Mouse (Mus musculus): ENCODE results near the gene Dpyd. TPM values are rescaled to one million over a fixed set of nuclear protein-coding genes. Genes with fewer than 3 reads are reported as not detected.

The Dpyd gene
- polyA plus RNA-seq, 1 experiment from 2014 or later = 2.8 TPM

DNA sequence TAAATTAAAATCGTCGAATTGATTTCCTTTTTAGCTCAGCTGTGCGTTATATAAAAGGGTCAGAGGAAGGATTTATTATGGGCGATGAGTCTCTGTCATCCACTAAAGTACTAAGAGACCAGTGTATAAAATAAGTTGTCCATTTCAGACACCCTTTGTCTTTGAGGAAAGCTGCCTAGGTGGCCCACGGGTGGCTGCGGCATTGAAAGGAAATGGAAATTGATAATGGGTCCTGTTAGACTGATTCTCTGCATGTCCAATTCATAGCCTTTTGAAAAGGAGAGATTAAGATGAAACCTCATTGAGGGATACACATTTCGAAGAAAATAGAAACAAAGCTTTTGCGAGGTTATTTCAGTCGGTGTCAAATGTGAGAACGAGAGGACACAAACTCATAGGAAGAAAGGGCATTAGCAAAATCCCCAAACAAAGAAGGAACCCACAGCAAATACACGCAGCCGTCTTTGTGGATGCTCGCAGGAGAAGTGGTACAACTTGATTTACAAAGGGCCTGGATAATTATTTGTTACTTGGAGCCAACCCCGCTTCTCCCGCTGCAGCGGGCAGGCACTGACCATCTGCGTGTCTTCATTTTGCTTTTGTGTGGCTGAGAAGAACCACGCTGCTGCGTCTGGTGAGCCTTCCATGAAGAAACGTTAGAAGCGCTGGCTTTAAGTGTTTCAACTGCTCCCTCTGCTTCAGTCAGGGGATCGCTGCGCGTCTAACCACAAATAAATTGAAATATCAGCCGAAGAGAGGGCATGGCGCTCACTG, 825.6 kb downstream of the Dpyd start:
- Histone ChIP-seq H3K4me2 (no peak overlapping the region), H3K9me3 (replicated peaks) (no peaks in the 10 kb centered on the region), H3K27me3 (no peaks in the 10 kb centered on the region), H3K27ac (no peak overlapping the region), H3K4me3 (no peak overlapping the region), H3K36me3 (no peaks in the 10 kb centered on the region), H3K9ac (no peak overlapping the region), H3K4me1 (replicated peaks) (no peaks in the 10 kb centered on the region)
- 82% methylated on average over 26 of the region's 26 CpGs for WGBS
- no peak for ATAC-seq (replicated peaks; ENCODE audit: insufficient number of reproducible peaks, insufficient read depth, low FRiP score, low read depth)

- ATAC-seq (replicated peaks; ENCODE audit: insufficient number of reproducible peaks, insufficient read depth, low FRiP score, low read depth) = no peak
- Histone ChIP-seq H3K4me2 (no peak overlapping the region), H3K36me3 (no peaks in the 10 kb centered on the region), H3K9ac (no peak overlapping the region), H3K27ac (no peak overlapping the region), H3K27me3 (no peaks in the 10 kb centered on the region), H3K9me3 (replicated peaks) (no peaks in the 10 kb centered on the region), H3K4me1 (replicated peaks) (no peaks in the 10 kb centered on the region), H3K4me3 (no peak overlapping the region)
- 59% methylated on average over 5 of the region's 5 CpGs for WGBS
These were observed 835.3 kb downstream of the Dpyd start for GRCm38 (mm10) chr3:119397205-119397604.

- no peaks in the 10 kb centered on the region for H3K9me3 ChIP-seq (replicated peaks)
- ATAC-seq (replicated peaks; ENCODE audit: insufficient number of reproducible peaks, insufficient read depth, low FRiP score, low read depth) = no peak
- H3K9ac ChIP-seq = no peak overlapping the region
- H3K4me2 ChIP-seq = no peak overlapping the region
- no peak overlapping the region for H3K4me3 ChIP-seq
- no peak overlapping the region for H3K27ac ChIP-seq
- no peaks in the 10 kb centered on the region for H3K36me3 ChIP-seq
- WGBS = 75% methylated on average over 7 of the region's 7 CpGs
- H3K4me1 ChIP-seq (replicated peaks) = no peaks in the 10 kb centered on the region
- H3K27me3 ChIP-seq = no peaks in the 10 kb centered on the region
These were observed 841.2 kb downstream of the Dpyd start for GRCm38 (mm10) chr3:119402836-119403728.

DNA sequence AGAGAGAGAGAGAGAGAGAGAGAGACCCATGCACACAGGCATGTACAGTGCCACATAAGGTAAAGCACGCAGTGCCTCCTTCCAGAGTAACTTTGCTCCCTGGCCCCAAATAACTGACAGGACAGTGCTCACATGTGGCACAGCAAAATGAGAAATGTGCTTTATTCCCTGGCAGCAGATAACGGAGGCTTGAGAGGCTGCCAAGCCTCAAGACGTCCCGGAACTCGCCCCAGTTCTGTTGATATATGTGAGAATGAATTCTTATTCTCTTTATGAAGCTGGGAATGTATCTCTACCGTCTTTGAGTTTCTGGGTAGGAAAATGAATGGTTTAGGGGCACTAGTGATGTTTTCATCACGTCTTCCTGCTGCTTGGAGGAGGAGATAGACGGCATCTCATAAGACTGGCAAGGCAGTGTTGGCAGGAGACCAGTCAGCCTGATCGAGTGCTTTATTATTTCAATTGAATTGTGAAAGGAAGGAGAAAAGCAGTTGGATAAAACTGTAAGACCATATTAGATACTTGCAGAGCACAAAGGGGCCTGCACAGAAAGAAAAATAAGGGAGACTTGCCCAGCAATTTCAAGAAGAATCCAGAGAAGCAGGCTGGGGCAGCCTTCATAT, 857.3 kb downstream of the Dpyd start:
- 61% methylated on average over 9 of the region's 9 CpGs for WGBS

GRCm38 (mm10) chr3:119419745-119420144, 857.8 kb downstream of the Dpyd start:
- Histone ChIP-seq H3K4me3 (no peak overlapping the region), H3K4me1 (replicated peaks) (no peaks in the 10 kb centered on the region), H3K9ac (no peak overlapping the region), H3K9me3 (replicated peaks) (no peaks in the 10 kb centered on the region), H3K36me3 (no peaks in the 10 kb centered on the region), H3K27me3 (no peaks in the 10 kb centered on the region), H3K27ac (no peak overlapping the region), H3K4me2 (no peak overlapping the region)
- 73% methylated on average over 2 of the region's 2 CpGs for WGBS
- ATAC-seq (replicated peaks; ENCODE audit: insufficient number of reproducible peaks, insufficient read depth, low FRiP score, low read depth) = no peak

More for the DNA sequence above, 857.3 kb downstream of the Dpyd start:
- H3K4me1 ChIP-seq (replicated peaks) = no peaks in the 10 kb centered on the region
- H3K36me3 ChIP-seq = no peaks in the 10 kb centered on the region
- H3K9ac ChIP-seq = no peak overlapping the region
- ATAC-seq (replicated peaks; ENCODE audit: insufficient number of reproducible peaks, insufficient read depth, low FRiP score, low read depth) = no peak
- no peak overlapping the region for H3K4me3 ChIP-seq
- H3K27ac ChIP-seq = no peak overlapping the region
- no peaks in the 10 kb centered on the region for H3K27me3 ChIP-seq
- H3K4me2 ChIP-seq = no peak overlapping the region
- no peaks in the 10 kb centered on the region for H3K9me3 ChIP-seq (replicated peaks)

DNA sequence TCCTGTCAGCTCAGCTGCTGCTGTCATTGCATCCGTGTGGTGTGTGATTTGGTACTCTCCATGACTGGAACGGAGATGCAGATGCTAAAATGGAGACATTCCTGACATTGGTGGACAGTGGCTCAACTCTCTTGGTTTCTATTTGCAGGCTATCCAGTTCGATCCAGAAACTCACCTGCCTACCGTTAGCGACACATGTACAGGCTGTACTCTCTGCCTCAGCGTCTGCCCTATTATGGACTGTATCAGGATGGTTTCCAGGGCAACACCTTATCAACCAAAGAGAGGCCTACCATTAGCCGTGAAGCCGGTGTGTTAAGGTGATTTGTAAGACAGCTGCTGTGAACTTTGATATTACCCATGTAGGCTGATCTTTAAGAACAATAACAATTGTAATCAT, 869.4 kb downstream of the Dpyd start:
- Histone ChIP-seq H3K27me3 (no peaks in the 10 kb centered on the region), H3K9me3 (replicated peaks) (no peaks in the 10 kb centered on the region), H3K9ac (no peak overlapping the region), H3K36me3 (no peaks in the 10 kb centered on the region), H3K4me3 (no peak overlapping the region), H3K4me1 (replicated peaks) (no peaks in the 10 kb centered on the region), H3K27ac (no peak overlapping the region), H3K4me2 (no peak overlapping the region)
- no peak for ATAC-seq (replicated peaks; ENCODE audit: insufficient number of reproducible peaks, insufficient read depth, low FRiP score, low read depth)
- WGBS = 57% methylated on average over 8 of the region's 8 CpGs

GRCm38 (mm10) chr3:119431757-119432156, 869.8 kb downstream of the Dpyd start:
- no peak for ATAC-seq (replicated peaks; ENCODE audit: insufficient number of reproducible peaks, insufficient read depth, low FRiP score, low read depth)
- 87% methylated on average over 7 of the region's 7 CpGs for WGBS
- no peaks in the 10 kb centered on the region for H3K9me3 ChIP-seq (replicated peaks)
- H3K4me3 ChIP-seq = no peak overlapping the region
- H3K4me1 ChIP-seq (replicated peaks) = no peaks in the 10 kb centered on the region
- no peaks in the 10 kb centered on the region for H3K27me3 ChIP-seq
- no peaks in the 10 kb centered on the region for H3K36me3 ChIP-seq
- no peak overlapping the region for H3K9ac ChIP-seq
- H3K4me2 ChIP-seq = no peak overlapping the region
- H3K27ac ChIP-seq = no peak overlapping the region

DNA sequence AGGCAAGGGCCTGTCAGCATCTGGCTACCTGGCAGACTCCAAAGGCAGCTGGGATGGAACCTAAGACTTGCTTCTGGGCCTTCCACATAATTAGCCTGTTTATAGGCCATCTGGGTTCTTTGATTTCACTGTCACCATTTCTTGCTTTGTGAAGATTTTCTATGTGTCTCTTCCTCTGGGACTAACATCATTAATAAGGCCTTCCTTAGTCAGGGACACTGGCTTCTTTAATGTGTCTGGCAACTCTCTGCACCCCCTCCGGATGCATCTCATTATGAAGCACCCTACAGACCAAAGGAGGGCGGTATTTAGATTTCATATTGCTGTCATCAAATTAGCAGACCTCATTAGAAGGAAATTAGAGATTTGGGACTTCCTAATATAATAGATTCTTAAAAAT, 885.6 kb downstream of the Dpyd start:
- no peaks in the 10 kb centered on the region for H3K9me3 ChIP-seq (replicated peaks)
- no peaks in the 10 kb centered on the region for H3K36me3 ChIP-seq
- no peak overlapping the region for H3K9ac ChIP-seq
- H3K4me1 ChIP-seq (replicated peaks) = no peaks in the 10 kb centered on the region
- H3K4me3 ChIP-seq = no peak overlapping the region
- ATAC-seq (replicated peaks; ENCODE audit: insufficient number of reproducible peaks, insufficient read depth, low FRiP score, low read depth) = no peak
- 86% methylated on average over 2 of the region's 2 CpGs for WGBS
- H3K27ac ChIP-seq = no peak overlapping the region
- H3K27me3 ChIP-seq = no peaks in the 10 kb centered on the region
- no peak overlapping the region for H3K4me2 ChIP-seq

DNA sequence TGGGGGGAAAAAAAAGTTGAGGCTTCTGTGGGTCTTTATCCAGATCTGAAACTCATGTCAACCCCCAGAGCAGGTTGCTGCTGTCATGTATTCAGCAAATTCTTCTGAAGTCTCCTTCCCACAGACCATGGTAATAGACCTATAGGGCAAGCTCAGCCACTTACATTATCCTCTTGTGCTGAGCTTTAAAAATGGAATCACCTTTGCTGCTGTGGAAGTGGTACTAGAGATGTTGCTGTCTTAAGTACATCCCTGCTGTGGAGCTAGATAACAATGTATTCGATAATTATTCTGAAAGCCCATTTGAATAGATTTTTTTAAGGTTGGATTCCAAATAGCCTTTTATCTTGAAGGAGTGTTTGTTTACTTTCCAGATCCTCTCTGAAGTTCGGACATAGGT, 902.1 kb downstream of the Dpyd start:
- ATAC-seq (replicated peaks; ENCODE audit: insufficient number of reproducible peaks, insufficient read depth, low FRiP score, low read depth) = no peak
- no peak overlapping the region for H3K27ac ChIP-seq
- WGBS = 61% methylated on average over 2 of the region's 2 CpGs

DNA sequence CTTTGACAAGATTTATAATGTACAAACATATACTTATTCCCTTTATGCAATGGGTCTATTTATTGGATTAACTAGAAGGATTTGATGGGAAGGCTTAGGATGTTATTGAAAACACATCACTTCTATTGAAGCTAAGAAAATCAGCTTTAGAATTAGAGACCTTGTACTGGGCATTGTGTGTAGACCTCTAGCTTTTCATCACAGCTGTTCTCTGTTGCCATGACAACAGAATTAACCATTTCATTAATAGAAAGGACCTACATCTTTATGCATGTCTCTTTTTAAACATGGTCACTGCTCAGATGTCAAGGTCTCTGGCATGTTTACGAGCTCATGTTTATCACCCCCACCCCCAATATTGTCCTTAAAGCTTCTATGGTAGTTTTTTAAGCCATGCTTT, 902.5 kb downstream of the Dpyd start:
- Histone ChIP-seq H3K4me3 (no peak overlapping the region), H3K9ac (no peak overlapping the region), H3K9me3 (replicated peaks) (no peaks in the 10 kb centered on the region), H3K36me3 (no peaks in the 10 kb centered on the region), H3K27ac (no peak overlapping the region), H3K27me3 (no peaks in the 10 kb centered on the region), H3K4me2 (no peak overlapping the region), H3K4me1 (replicated peaks) (no peaks in the 10 kb centered on the region)
- no peak for ATAC-seq (replicated peaks; ENCODE audit: insufficient number of reproducible peaks, insufficient read depth, low FRiP score, low read depth)
- 78% methylated on average over 1 of the region's 1 CpGs for WGBS

More for the DNA sequence above, 902.1 kb downstream of the Dpyd start:
- Histone ChIP-seq H3K4me1 (replicated peaks) (no peaks in the 10 kb centered on the region), H3K9me3 (replicated peaks) (no peaks in the 10 kb centered on the region), H3K4me3 (no peak overlapping the region), H3K4me2 (no peak overlapping the region), H3K27me3 (no peaks in the 10 kb centered on the region), H3K9ac (no peak overlapping the region), H3K36me3 (no peaks in the 10 kb centered on the region)

DNA sequence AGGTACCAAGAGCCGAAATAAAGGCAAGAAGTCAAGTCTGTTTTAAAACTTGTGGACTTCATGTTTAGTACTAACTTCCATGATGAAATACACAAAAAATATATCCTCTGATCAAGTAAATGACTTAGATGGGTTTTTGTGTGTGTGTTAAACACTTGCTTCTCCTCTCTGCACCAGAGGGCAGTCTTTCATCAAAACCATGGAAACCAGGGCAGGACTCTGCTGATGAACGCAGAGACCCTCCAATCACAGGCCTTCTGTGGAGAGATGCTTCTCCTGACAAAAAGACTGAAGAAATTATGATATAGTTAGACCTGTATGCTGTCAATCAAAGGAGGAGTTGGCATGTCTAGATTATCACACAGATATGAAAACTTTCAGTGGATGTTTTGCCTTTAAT, 905.8 kb downstream of the Dpyd start:
- no peaks in the 10 kb centered on the region for H3K9me3 ChIP-seq (replicated peaks)
- H3K4me2 ChIP-seq = no peak overlapping the region
- H3K4me1 ChIP-seq (replicated peaks) = no peaks in the 10 kb centered on the region
- no peak overlapping the region for H3K4me3 ChIP-seq
- H3K36me3 ChIP-seq = no peaks in the 10 kb centered on the region
- ATAC-seq (replicated peaks; ENCODE audit: insufficient number of reproducible peaks, insufficient read depth, low FRiP score, low read depth) = no peak
- WGBS = 65% methylated on average over 2 of the region's 2 CpGs
- H3K9ac ChIP-seq = no peak overlapping the region
- no peak overlapping the region for H3K27ac ChIP-seq
- H3K27me3 ChIP-seq = no peaks in the 10 kb centered on the region
